Mouse (Mus musculus) spleen, postnatal 10 days (tissue): Measurements from ENCODE around the gene Dcst2.

ENCODE experiments used
- DNase-seq, 2 experiments: peaks; one replicate each; pipeline ENCODE4 v3.0.0; 2021 to 2022; ENCODE audit warnings: low spot score in 2 of 2

Gene Dcst2

GRCm38 (mm10) chr3:89411490-89412393 lies 50.0 kb downstream of the Dcst2 start, which contains the start of gene Flad1:
Gene Flad1, minus strand, starts transcription at chr3:89411870.
- peak; percentile 95 to 99 for DNase-seq

- DNase-seq = no peak
Observed at GRCm38 (mm10) chr3:89416158-89416557, 54.4 kb downstream of the Dcst2 start.

- no peak for DNase-seq
Observed at GRCm38 (mm10) chr3:89417131-89417530, 55.4 kb downstream of the Dcst2 start.

- no peak for DNase-seq
Observed at GRCm38 (mm10) chr3:89417840-89418169, 56.0 kb downstream of the Dcst2 start.

GRCm38 (mm10) chr3:89418170-89418860 lies 56.5 kb downstream of the Dcst2 start, which contains the start of the genes Cks1b and Shc1:
Gene Cks1b, minus strand, starts transcription at chr3:89418383.
Gene Shc1, plus strand, starts transcription at chr3:89418443.
- peak; percentile 86 to 93 for DNase-seq

GRCm38 (mm10) chr3:89418861-89419250 lies 57.1 kb downstream of the Dcst2 start:
- peak in 1 of 2 experiments; percentile 76 for DNase-seq

- DNase-seq = no peak
Observed at GRCm38 (mm10) chr3:89419571-89419970, 57.8 kb downstream of the Dcst2 start.

- DNase-seq = no peak
Observed at GRCm38 (mm10) chr3:89419981-89420380, 58.2 kb downstream of the Dcst2 start.

GRCm38 (mm10) chr3:89420421-89420820 lies 58.6 kb downstream of the Dcst2 start:
- no peak for DNase-seq

GRCm38 (mm10) chr3:89421002-89421774 lies 59.4 kb downstream of the Dcst2 start:
- DNase-seq = peak; percentile 61 to 79

- DNase-seq = peak in 1 of 2 experiments; percentile 36
Observed at GRCm38 (mm10) chr3:89421810-89422473, 60.2 kb downstream of the Dcst2 start.

GRCm38 (mm10) chr3:89422556-89423205 lies 60.9 kb downstream of the Dcst2 start:
- DNase-seq = no peak

GRCm38 (mm10) chr3:89424416-89425140 lies 62.8 kb downstream of the Dcst2 start:
- DNase-seq = no peak

GRCm38 (mm10) chr3:89425141-89425525 lies 63.4 kb downstream of the Dcst2 start:
- no peak for DNase-seq

GRCm38 (mm10) chr3:89425876-89426275 lies 64.1 kb downstream of the Dcst2 start:
- no peak for DNase-seq
